Mouse (Mus musculus) adrenal gland, postnatal 25 days (tissue): ENCODE data around the gene Ccdc85b. TPM values are rescaled to one million over a fixed set of nuclear protein-coding genes. Genes with fewer than 3 reads are reported as not detected.

Source experiments
- DNase-seq: peaks from one replicate; pipeline ENCODE4 v3.0.0; 2021; ENCODE audit warnings: mixed read lengths
- total RNA-seq: library from RNA; stranded (reverse); gene quantifications from 2 replicates; pipeline ENCODE4 v1.2.3, GENCODE M21; 2021

Ccdc85b gene
- total RNA-seq, 1 experiment from 2014 or later, result 10.9 TPM

GRCm38 (mm10) chr19:5481398-5481797 is 23.7 kb upstream of the Ccdc85b start:
- no peak for DNase-seq

GRCm38 (mm10) chr19:5480016-5480415 is 22.3 kb upstream of the Ccdc85b start:
- DNase-seq, result no peak

- no peak for DNase-seq
Observed at GRCm38 (mm10) chr19:5477668-5478300, 20.1 kb upstream of the Ccdc85b start.

GRCm38 (mm10) chr19:5477004-5477667 is 19.4 kb upstream of the Ccdc85b start:
- DNase-seq, result no peak

- DNase-seq, result no peak
Observed at GRCm38 (mm10) chr19:5475069-5475714, 17.5 kb upstream of the Ccdc85b start.

GRCm38 (mm10) chr19:5474281-5475068 is 16.8 kb upstream of the Ccdc85b start:
- DNase-seq, result peak; percentile 73

- DNase-seq, result peak; percentile 90
Observed at GRCm38 (mm10) chr19:5473720-5474119, 16.0 kb upstream of the Ccdc85b start, which contains the start of gene Efemp2. Gene Efemp2 (plus strand): TSS chr19:5473954.

- DNase-seq, result no peak
Observed at GRCm38 (mm10) chr19:5472857-5473256, 15.2 kb upstream of the Ccdc85b start.

- DNase-seq, result no peak
Observed at GRCm38 (mm10) chr19:5471846-5472245, 14.2 kb upstream of the Ccdc85b start.

- no peak for DNase-seq
Observed at GRCm38 (mm10) chr19:5468374-5468773, 10.7 kb upstream of the Ccdc85b start, which contains the start of gene Ctsw. Gene Ctsw (minus strand): TSS chr19:5468507.

- DNase-seq, result no peak
Observed at GRCm38 (mm10) chr19:5466916-5467500, 9.3 kb upstream of the Ccdc85b start.

GRCm38 (mm10) chr19:5465037-5465436 is 7.3 kb upstream of the Ccdc85b start:
- DNase-seq, result no peak

- peak; percentile 44 for DNase-seq
Observed at GRCm38 (mm10) chr19:5463791-5464562, 6.3 kb upstream of the Ccdc85b start.

GRCm38 (mm10) chr19:5463212-5463611 is 5.5 kb upstream of the Ccdc85b start:
- no peak for DNase-seq

- DNase-seq, result no peak
Observed at GRCm38 (mm10) chr19:5461411-5461810, 3.7 kb upstream of the Ccdc85b start.

- peak; percentile 84 for DNase-seq
Observed at GRCm38 (mm10) chr19:5460465-5460911, 2.8 kb upstream of the Ccdc85b start, which contains the start of gene Fibp. Gene Fibp (plus strand): TSS chr19:5460615.

- no peak for DNase-seq
Observed at GRCm38 (mm10) chr19:5459896-5460295, 2.2 kb upstream of the Ccdc85b start.

- no peak for DNase-seq
Observed at GRCm38 (mm10) chr19:5459019-5459418, 1.3 kb upstream of the Ccdc85b start.

GRCm38 (mm10) chr19:5456922-5457745 is 560 bp downstream of the Ccdc85b start:
- DNase-seq, result peak; percentile 95

GRCm38 (mm10) chr19:5456241-5456921 is 1.3 kb downstream of the Ccdc85b start:
- no peak for DNase-seq
